Mouse (Mus musculus) CH12.LX (cell line): ENCODE results near the gene Creb3. TPM values are rescaled to one million over a fixed set of nuclear protein-coding genes. Genes with fewer than 3 reads are reported as not detected.

Experiments
- DNase-seq: peaks from one replicate; pipeline ENCODE4 v3.0.0-alpha.2; 2013; ENCODE audit errors: extremely low read depth
- H3K27ac ChIP-seq: 2 replicates; pipeline ENCODE4 v1.5.1; 2012; ENCODE audit warnings: low read depth, mild to moderate bottlenecking, control low read depth, moderate library complexity; ENCODE audit not compliant: insufficient read depth
- H3K27me3 ChIP-seq: replicated peaks from 2 replicates; pipeline ENCODE3; 2012; ENCODE audit warnings: inconsistent platforms
- H3K36me3 ChIP-seq, 2 experiments: replicated peaks in 1 of 2; 2 replicates each; pipeline versions ENCODE3 to v1.6.1; 2012; ENCODE audit warnings: inconsistent platforms in 1 of 2, low read length in 1 of 2, mild to moderate bottlenecking in 1 of 2, mixed read lengths in 1 of 2, moderate library complexity in 1 of 2; ENCODE audit not compliant: control insufficient read depth in 1 of 2, insufficient read depth in 1 of 2
- H3K4me1 ChIP-seq, 2 experiments: 2 replicates each; pipeline ENCODE4 v1.6.1; 2012; ENCODE audit warnings: inconsistent platforms in 1 of 2, moderate library complexity in 1 of 2; ENCODE audit not compliant: insufficient read depth in 2 of 2, control insufficient read depth in 1 of 2
- H3K4me2 ChIP-seq: 2 replicates; pipeline ENCODE4 v1.6.1; 2012; ENCODE audit warnings: low read depth, mild to moderate bottlenecking, control low read depth; ENCODE audit not compliant: poor library complexity, insufficient read depth, severe bottlenecking
- H3K4me3 ChIP-seq, 3 experiments: fragments of 150-350 bp in 1 of 3; sonication (generic) in 1 of 3; replicated peaks in 1 of 3; 2 replicates each; pipeline versions ENCODE3 to v1.5.1; 2011 to 2012; ENCODE audit warnings: low read depth in 2 of 3, low read length in 2 of 3, mild to moderate bottlenecking in 2 of 3, moderate library complexity in 2 of 3, control low read depth in 1 of 3, improper control_type of control experiment in 1 of 3, inconsistent platforms in 1 of 3, mixed read lengths in 1 of 3; ENCODE audit not compliant: poor library complexity in 1 of 3
- H3K79me2 ChIP-seq: replicated peaks from 2 replicates; pipeline ENCODE4 v1.6.1; 2012; ENCODE audit warnings: mild to moderate bottlenecking, moderate library complexity; ENCODE audit not compliant: control insufficient read depth, poor library complexity, insufficient read depth, severe bottlenecking; ENCODE audit errors: extremely low read depth
- H3K9ac ChIP-seq: 2 replicates; pipeline ENCODE4 v1.6.1; 2012; ENCODE audit warnings: low read depth, mild to moderate bottlenecking, control low read depth, moderate library complexity; ENCODE audit not compliant: insufficient read depth
- H3K9me3 ChIP-seq: replicated peaks from 2 replicates; pipeline ENCODE3; 2012; ENCODE audit warnings: low read length, inconsistent platforms, mixed read lengths
- BHLHE40 ChIP-seq: IDR thresholded peaks from 2 replicates; pipeline ENCODE4 v1.6.1; 2011; ENCODE audit warnings: mild to moderate bottlenecking, low read depth, low read length, improper control_type of control experiment
- CHD1 ChIP-seq: IDR thresholded peaks from 2 replicates; pipeline ENCODE4 v1.6.1; 2012; ENCODE audit warnings: low read depth, low read length, improper control_type of control experiment, inconsistent platforms
- CTCF ChIP-seq, 2 experiments: IDR thresholded peaks in 1 of 2; conservative IDR thresholded peaks in 1 of 2; 2 replicates each; pipeline ENCODE4 v1.5.1; 2011 to 2012; ENCODE audit warnings: low read depth in 2 of 2, low read length in 2 of 2, improper control_type of control experiment in 1 of 2, inconsistent platforms in 1 of 2, mild to moderate bottlenecking in 1 of 2, moderate library complexity in 1 of 2
- ETS1 ChIP-seq: conservative IDR thresholded peaks from 2 replicates; pipeline ENCODE4 v1.6.1; 2012; ENCODE audit warnings: low read depth, mild to moderate bottlenecking, inconsistent platforms, low read length, improper control_type of control experiment, moderate library complexity
- IRF4 ChIP-seq: IDR thresholded peaks from 2 replicates; pipeline ENCODE4 v1.6.1; 2014; ENCODE audit warnings: low read depth, mild to moderate bottlenecking, inconsistent platforms, low read length, improper control_type of control experiment
- JUN ChIP-seq: IDR thresholded peaks from 2 replicates; pipeline ENCODE4 v1.6.1; 2011; ENCODE audit warnings: low read depth, mild to moderate bottlenecking, low read length, improper control_type of control experiment, moderate library complexity; ENCODE audit not compliant: insufficient read depth
- KAT2A ChIP-seq: IDR thresholded peaks from 2 replicates; pipeline ENCODE4 v1.6.1; 2012; ENCODE audit warnings: low read length, improper control_type of control experiment, inconsistent platforms; ENCODE audit not compliant: insufficient replicate concordance
- MAX ChIP-seq: IDR thresholded peaks from 2 replicates; pipeline ENCODE4 v1.6.1; 2011; ENCODE audit warnings: low read length, improper control_type of control experiment
- MAZ ChIP-seq: IDR thresholded peaks from 2 replicates; pipeline ENCODE4 v1.6.1; 2012; ENCODE audit warnings: low read depth, mild to moderate bottlenecking, inconsistent platforms, low read length, improper control_type of control experiment, moderate library complexity
- MEF2A ChIP-seq: IDR thresholded peaks from 2 replicates; pipeline ENCODE4 v1.6.1; 2014; ENCODE audit warnings: low read depth, mild to moderate bottlenecking, inconsistent platforms, low read length, improper control_type of control experiment, borderline replicate concordance
- MXI1 ChIP-seq: IDR thresholded peaks from 2 replicates; pipeline ENCODE4 v1.6.1; 2011; ENCODE audit warnings: mild to moderate bottlenecking, low read depth, low read length, improper control_type of control experiment
- MYC ChIP-seq: IDR thresholded peaks from 2 replicates; pipeline ENCODE4 v1.6.1; 2011; ENCODE audit warnings: low read depth, mild to moderate bottlenecking, improper control_type of control experiment, low read length
- NRF1 ChIP-seq: IDR thresholded peaks from 2 replicates; pipeline ENCODE4 v1.6.1; 2014; ENCODE audit warnings: low read depth, mild to moderate bottlenecking, inconsistent platforms, low read length, improper control_type of control experiment, moderate library complexity
- PAX5 ChIP-seq: IDR thresholded peaks from 2 replicates; pipeline ENCODE4 v1.6.1; 2012; ENCODE audit warnings: low read length, inconsistent platforms, mixed read lengths
- POLR2A ChIP-seq: IDR thresholded peaks from 2 replicates; pipeline ENCODE4 v1.6.1; 2011; ENCODE audit warnings: low read depth, mild to moderate bottlenecking, improper control_type of control experiment, low read length
- RAD21 ChIP-seq: IDR thresholded peaks from 2 replicates; pipeline ENCODE4 v1.6.1; 2011; ENCODE audit warnings: low read depth, mild to moderate bottlenecking, low read length, improper control_type of control experiment, moderate library complexity
- RCOR1 ChIP-seq: conservative IDR thresholded peaks from 2 replicates; pipeline ENCODE4 v1.6.1; 2012; ENCODE audit warnings: low read depth, mild to moderate bottlenecking, inconsistent platforms, low read length, improper control_type of control experiment
- SIN3A ChIP-seq: IDR thresholded peaks from 2 replicates; pipeline ENCODE4 v1.6.1; 2012; ENCODE audit warnings: low read length, improper control_type of control experiment, inconsistent platforms
- USF1 ChIP-seq: IDR thresholded peaks from 2 replicates; pipeline ENCODE4 v1.6.1; 2014; ENCODE audit warnings: low read depth, mild to moderate bottlenecking, inconsistent platforms, low read length, improper control_type of control experiment
- ZC3H11A ChIP-seq: IDR thresholded peaks from 2 replicates; pipeline ENCODE4 v1.6.1; 2012; ENCODE audit warnings: low read depth, mild to moderate bottlenecking, inconsistent platforms, low read length, improper control_type of control experiment
- dilution Hi-C: fragments of 300-500 bp; cut with MboI; formaldehyde crosslinking; loops from 2 replicates; pipeline ENCODE4 v1.14.3; 2020; ENCODE audit warnings: low sequenced_read_pairs; ENCODE audit not compliant: extremely low pct_unique_long_range_greater_than_20kb, extremely low pct_ligation_motif_present
- in situ Hi-C: fragments of 300-500 bp; cut with MboI; formaldehyde crosslinking; loops from 3 replicates; pipeline ENCODE4 v1.14.3; 2019; ENCODE audit warnings: low sequenced_read_pairs, low pct_ligation_motif_present, low pct_unique_long_range_greater_than_20kb, mixed read lengths
- polyA plus RNA-seq: library from polyadenylated mRNA; unstranded; fragments of >175 nt; gene quantifications from 2 replicates; pipeline ENCODE4 v1.2.1, GENCODE M21; 2012; ENCODE audit warnings: low read depth; ENCODE audit not compliant: insufficient read length
- total RNA-seq, 2 experiments: library from RNA; depleted of rRNA; stranded (reverse); fragments of 300-350 nt in 1 of 2; fragments of >200 nt in 1 of 2; gene quantifications; 2 replicates each; pipeline ENCODE4 v1.2.3; 2012 to 2014

Gene Creb3
- total and polyA plus RNA-seq, 3 experiments: 26.1 to 33.1 (median 32.9) TPM

DNA sequence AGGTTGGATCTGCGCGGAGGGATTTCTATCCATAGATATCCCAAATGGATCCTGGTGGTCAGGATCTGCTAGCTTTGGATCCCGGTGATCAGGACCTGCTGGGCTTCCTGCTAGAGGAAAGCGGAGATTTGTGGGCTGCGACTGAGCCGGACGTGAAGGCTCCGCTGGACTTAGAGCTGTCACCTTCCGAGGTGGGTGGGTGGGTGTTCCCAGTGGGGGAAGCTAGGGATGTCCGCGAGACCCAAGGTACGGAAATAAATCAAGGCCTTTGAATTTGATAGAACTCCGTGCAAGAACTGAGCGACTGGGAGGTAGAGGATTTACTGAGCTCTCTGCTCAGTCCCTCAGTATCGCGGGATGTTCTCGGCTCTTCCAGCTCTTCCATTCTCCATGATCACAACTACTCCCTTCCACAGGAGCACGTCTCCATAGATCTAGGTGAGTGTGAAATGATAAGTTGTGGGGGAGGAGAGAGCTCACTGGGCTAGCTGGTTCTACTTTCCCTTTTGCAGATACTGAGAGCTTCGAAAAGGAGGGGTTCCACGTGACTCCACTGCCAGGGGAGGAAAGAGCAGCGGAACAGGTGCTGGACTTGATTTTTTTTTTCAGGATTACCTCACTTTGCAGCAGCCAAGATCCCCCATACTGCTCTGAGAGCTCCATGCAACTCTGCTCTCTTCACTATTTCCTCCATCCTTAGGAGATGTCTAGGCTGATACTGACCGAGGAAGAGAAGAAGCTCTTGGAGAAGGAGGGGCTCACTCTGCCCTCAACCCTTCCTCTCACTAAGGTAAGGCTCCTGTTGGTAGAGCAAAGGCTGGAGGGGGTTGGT lies 853 bp downstream of the Creb3 start:
- peak overlapping the region; percentile 81 for H3K4me2 ChIP-seq
- H3K27me3 ChIP-seq: no peaks in the 10 kb centered on the region
- peak overlapping the region; percentile 86 for H3K27ac ChIP-seq
- TF ChIP-seq MAX (peak; percentile 40; the same call in 1 of the 2 replicates), CHD1 (no peak), ETS1 (no peak), BHLHE40 (peak; percentile 40; the same call in 1 of the 2 replicates), MEF2A (no peak), MXI1 (0 out of 2 replicates have a peak, but pooled peaks have one; percentile 18), MYC (no peak), NRF1 (no peak), IRF4 (no peak)
- dilution Hi-C loops: no loop called here
- peak overlapping the region; percentile 94 for H3K9ac ChIP-seq
- no peaks in the 10 kb centered on the region for H3K9me3 ChIP-seq
- peaks cover 36% of the 10 kb centered on the region for H3K79me2 ChIP-seq
- peaks cover 29 to 47% of the 10 kb centered on the region in 2 experiments for H3K36me3 ChIP-seq
- no peak for DNase-seq
- H3K4me3 ChIP-seq: peak overlapping the region; percentile 85 to 90 (median 89)
- H3K4me1 ChIP-seq: peaks cover 12 to 39% of the 10 kb centered on the region in 2 experiments
- in situ Hi-C loops: loop anchor here (25.0 kb wide), 1 partner anchor 551 kb away; the partner anchor contains the start of genes Fancg and Vcp

- no peak overlapping the region for H3K27ac ChIP-seq
- no peaks in the 10 kb centered on the region for H3K9me3 ChIP-seq
- peaks cover 7 to 33% of the 10 kb centered on the region in 2 experiments for H3K4me1 ChIP-seq
- TF ChIP-seq PAX5: no peak
- no peak for TF ChIP-seq NRF1
- no peak for TF ChIP-seq MAZ
- TF ChIP-seq ZC3H11A: no peak
- no peak for TF ChIP-seq POLR2A
- no peak for TF ChIP-seq KAT2A
- TF ChIP-seq JUN: no peak
- TF ChIP-seq USF1: no peak
- TF ChIP-seq SIN3A: no peak
- TF ChIP-seq CTCF (conservative IDR thresholded peaks at IDR 0.05 in 1 of 2, IDR thresholded peaks at IDR 0.05 in 1 of 2; ENCODE audit: low read depth in 2 of 2, low read length in 2 of 2): no peak
- no peak for TF ChIP-seq MXI1
- TF ChIP-seq RCOR1: no peak
- no peak for TF ChIP-seq MEF2A
- no peak for TF ChIP-seq RAD21
- dilution Hi-C loops: no loop called here
- in situ Hi-C loops: loop anchor here (25.0 kb wide), 1 partner anchor 551 kb away; the partner anchor contains the start of genes Fancg and Vcp
- H3K4me3 ChIP-seq: peak overlapping the region in 1 of 3 experiments; percentile 85
- peak overlapping the region; percentile 81 for H3K4me2 ChIP-seq
- H3K9ac ChIP-seq: no peak overlapping the region
- H3K27me3 ChIP-seq: no peaks in the 10 kb centered on the region
- H3K79me2 ChIP-seq: peaks cover 31% of the 10 kb centered on the region
- no peak for DNase-seq
- peaks cover 35 to 50% of the 10 kb centered on the region in 2 experiments for H3K36me3 ChIP-seq
These were observed 1.4 kb downstream of the Creb3 start for GRCm38 (mm10) chr4:43563601-43563875.
